Mouse (Mus musculus) frontal cortex, postnatal 14 days (tissue): ENCODE measurements around the gene Fbxl20.
"Not testable (repeated sequence)": the region's sequence is repeated elsewhere in the genome, so short reads cannot be mapped to it uniquely, and the experiment has no call there.

ENCODE experiments used
- DNase-seq, 2 experiments: peaks; one replicate each; pipeline ENCODE4 v3.0.0; 2022; ENCODE audit warnings: low spot score in 2 of 2

The Fbxl20 gene

DNA sequence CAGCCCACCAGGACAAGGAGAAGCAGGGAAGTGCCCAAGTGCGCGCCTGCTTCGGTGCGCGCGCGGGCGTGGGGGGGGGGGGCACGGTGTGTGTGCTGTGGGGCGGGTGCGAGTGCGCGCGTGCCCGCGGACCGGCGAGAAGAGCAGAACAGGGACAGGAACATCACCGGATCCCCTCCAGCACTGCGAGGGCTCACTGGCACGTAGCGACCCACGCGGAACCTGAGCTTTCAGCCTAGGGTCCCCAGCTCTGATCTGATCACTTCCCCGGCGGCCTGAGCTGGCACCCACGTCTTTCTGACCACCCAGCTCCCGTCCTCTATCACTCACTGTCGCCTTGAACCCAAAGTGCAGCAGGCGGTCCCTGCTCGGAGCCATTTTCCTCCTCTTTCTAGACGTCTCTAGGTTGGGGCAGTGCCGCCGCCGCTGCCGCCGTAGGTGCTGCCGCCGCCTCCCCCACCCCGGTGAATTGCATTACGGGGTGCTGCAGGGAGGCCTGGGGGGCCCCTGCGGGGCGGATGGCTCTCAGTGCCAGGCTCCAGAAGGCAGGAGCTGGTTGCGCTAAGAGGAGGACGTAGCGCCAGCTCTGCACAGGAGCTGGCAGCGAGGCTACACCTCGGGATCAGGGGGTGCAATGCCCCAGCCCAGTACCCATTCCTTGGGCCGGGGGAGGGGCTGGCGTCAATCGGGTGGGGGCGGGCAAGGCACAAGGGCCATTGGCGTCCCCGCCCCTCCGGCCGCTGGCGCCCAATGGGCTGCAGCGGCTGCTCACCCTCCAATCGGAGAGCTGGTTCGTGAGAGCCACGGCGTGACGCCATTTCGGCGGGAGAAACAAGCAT, at the start of gene Fbxl20:
Gene Fbxl20, minus strand, starts transcription at position 618 of the 839 bp plus-strand sequence.
- DNase-seq, result peak; percentile 84 to 90

DNA sequence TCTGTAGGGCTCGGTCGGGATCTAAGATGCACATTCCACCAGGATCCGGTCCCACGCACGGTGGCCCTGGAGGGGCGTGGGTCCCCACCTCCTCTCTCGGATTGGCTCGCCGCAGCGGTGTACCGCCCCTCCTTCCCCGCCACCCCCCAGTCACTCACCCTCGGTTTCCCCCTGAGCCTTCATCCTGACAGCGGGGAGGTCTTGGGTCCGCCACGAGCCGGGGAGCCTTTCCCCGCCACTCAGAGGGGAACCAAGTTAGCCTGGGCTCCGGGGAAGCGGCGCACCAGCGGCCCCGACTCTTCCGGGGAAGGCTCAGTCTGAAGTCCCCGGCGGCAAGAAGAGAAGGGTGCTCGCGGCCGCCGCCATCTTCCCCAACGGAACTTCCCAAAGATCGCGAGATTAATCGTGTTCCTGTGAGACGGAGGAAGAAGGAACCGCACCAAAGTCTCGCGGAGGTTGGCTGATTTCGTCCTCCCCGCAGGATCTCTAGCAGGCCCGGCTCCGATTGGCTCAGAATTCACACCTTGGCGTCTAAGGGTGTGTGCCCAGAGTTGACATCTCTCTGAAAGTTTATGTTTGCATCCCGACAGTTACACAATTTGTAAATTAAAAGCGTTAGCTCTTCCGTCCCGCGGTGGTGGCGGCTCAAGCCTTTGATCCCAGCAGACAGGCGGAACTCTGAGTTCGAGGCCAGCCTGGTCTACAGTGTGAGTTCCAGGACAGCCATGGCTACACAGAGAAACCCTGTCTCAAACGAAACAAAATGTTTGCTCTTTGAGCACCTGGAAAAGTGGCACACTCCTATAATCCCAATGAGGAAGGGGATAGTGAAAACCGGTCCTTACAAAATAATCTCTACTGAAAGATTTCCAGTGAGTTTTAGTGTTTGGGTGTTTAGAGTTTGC, 43.0 kb upstream of the Fbxl20 start, which contains the start of gene Med1:
Gene Med1, minus strand, starts transcription at position 393 of the 905 bp plus-strand sequence.
- DNase-seq, result peak; percentile 86 to 89

DNA sequence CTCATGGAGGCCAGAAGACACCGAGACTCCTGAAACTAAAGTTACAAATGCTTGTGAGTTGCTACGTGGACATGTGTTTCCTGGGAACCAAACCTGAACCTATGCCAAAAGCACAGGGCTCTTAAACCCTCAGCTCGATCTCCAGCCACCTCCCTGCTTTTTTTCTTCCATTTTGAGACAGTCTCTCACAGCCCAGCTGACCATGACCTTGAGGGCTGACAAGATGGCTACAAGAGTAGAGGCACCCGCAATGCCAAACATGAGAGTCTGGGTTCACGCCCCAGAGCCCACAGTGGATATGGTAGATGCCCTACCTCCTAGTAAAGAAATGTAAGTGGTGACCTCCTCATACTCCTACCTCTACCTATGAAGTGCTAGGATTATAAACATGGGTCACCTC, 40.6 kb upstream of the Fbxl20 start:
- DNase-seq, result no peak

DNA sequence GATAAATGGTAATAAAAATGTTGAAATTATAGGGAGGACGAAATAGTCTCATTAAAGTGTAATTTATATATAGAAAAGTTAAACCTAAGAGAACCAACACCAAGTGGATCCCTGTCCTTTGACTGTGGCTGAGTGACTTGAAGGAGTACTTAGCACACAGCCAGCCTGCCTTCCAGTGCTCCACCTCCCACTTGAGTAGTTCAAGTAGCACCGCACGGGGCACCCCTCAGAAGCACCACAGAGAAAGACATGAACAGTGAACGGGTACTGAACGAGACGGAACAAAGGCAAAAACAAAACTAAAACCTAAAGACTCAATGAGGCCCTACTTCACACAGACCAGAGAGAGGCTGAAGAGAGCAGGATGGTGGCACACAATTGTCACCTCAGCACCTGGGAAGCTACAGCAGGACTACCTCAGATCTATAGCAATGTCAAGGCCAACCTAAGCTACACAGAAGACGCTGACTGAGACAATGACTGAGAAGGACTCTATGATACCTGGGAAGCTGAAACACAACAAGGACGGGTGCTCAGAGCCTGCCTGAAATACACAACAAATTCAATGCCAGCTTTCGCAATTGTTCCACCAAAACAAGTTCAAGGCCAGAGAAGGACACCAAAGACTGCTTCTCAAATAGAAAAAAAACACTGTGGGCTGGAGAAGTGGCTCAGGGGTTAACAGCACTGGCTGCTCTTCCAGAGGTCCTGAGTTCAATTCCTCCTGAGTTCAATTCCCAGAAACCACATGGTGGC, 37.6 kb upstream of the Fbxl20 start:
- no peak for DNase-seq

DNA sequence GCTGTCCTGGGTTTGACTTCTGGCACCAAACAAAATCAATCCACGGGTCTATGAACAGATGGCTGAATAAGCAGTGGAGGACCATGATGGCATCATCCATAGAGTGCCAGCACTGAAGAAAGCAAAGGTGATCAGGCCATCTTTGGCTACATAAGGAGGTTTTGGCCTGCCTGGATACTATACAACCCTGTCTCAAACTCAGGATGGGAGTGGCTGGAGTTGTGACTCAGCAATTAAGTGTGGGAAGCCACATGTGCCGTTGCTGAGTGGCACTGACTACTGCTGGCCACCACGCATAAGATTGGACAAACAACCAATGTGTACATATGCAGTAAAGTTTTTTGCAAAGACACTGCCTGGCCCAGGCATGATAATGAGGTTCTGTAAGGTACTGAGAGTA, 31.9 kb upstream of the Fbxl20 start:
- DNase-seq, result not testable (repeated sequence)

DNA sequence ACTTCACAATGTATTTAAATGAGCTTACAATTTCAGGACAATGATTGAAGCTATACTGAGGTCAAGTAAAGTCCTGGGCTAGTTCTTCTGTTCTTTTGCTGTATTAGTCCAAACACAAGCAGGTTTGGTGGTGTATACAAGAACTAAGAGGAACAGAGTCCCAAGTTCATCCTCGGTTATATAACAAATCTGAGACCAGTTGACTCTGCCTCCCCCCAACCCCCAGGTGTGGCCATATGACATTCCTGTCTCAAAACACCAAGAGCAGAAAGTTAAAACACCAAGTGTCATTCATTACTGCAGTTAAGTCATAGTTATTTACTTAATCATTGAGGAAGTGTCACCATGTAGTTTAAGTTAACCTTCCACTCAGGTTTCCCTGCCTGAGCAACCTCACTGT, 18.2 kb upstream of the Fbxl20 start:
- DNase-seq, result no peak

DNA sequence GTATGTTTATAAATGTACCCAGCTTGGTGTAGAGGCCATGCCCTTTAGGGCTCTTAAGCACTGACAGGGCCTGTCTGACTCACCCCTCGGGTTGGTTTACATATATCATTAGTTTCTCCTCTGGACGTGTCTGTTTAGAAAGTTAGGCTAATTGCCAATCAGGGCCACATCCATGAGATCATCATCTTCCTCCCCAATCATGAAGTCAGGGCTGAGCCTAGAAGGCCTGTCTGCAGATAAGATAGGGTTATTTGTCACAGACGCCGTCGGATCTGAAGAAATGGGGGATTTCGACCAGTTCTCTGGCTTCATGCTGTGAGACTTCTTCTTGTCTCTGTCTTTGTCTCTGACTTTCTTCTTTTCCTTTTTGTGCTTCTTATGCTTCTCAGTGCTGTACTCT, 4.9 kb upstream of the Fbxl20 start:
- DNase-seq, result no peak

DNA sequence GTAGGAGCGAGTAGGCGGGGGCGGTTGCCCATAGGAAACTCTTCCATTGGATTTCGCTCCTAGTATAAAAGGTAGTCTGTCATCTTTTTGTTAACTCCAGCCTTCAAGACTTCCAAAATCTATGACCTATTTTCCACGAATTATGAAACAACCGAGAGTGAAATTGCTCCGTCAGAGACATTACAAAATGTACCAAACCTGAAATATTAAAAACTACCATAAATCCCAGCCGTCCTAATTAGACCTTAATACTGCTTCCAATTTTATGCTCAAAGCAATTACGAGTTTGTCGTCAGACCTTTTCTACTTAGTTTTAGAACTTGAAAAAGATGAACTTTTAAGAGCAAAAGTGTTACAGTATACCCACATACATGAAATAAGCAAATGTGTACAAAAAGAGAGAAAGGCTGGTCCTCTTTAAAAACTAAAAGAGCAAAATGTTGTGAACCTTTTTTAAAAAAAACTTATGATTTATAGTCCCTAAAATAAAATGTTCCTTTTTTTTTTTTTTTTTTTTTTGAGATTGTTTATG, 488 bp upstream of the Fbxl20 start:
- DNase-seq, result no peak

DNA sequence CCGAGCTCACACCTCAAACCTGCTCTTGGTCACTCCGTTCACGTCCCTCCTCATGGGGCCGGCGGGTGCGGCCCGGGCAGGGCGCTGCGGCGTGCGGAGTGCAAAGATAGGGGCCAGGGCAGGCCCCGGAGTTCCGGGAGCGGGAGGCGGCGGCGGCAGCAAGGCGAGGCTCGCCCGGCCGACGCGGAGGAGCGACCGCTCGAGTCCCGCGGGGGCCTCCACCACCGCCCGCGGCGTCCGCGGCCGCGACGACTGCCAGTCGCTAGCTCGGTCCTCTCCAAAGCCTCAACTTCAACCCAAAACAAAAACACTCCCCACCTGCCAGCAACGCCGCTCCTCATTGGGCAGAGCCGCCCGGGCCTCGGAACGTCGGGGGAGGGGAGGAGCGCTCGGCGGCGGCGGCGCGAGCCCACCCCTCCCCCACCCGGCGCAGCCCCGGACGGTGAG, 876 bp downstream of the Fbxl20 start:
- peak; percentile 83 to 86 for DNase-seq

DNA sequence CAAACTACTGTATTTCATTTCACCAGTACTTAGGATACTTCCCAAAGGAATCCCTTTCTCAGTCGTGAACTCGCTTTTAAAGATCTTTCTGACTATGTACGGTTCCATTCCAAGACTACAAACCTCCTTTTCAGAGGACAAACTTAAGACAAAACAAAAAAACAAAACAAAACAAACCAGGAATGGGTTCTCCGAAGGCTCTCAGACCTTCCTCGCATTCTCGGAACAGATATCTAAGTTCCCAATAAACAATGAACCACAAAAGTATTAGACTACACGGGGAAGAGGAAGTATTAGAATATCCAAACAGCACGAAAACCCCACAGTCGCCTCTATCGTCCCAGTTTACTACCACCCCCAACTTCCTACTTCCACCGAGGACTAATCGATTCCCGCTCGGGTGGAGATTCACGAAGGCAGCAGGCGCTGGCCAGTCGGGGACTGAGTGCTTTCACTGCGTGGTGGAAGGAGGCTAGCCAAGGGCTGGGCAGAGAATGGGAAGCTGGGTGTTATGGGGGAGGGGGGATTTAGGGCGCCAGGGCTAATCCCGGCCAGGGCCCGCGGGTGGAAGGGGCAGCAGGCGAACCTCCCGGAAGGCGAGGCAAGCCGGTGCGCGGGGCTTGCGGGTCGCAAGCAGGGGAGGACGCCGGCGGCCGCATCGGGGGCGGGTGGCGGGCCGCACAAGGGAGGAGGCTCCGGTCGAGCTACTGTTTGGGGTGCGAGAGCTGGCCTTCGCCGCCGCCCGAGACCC, 1.5 kb downstream of the Fbxl20 start:
- DNase-seq, result peak in 1 of 2 experiments; percentile 11

DNA sequence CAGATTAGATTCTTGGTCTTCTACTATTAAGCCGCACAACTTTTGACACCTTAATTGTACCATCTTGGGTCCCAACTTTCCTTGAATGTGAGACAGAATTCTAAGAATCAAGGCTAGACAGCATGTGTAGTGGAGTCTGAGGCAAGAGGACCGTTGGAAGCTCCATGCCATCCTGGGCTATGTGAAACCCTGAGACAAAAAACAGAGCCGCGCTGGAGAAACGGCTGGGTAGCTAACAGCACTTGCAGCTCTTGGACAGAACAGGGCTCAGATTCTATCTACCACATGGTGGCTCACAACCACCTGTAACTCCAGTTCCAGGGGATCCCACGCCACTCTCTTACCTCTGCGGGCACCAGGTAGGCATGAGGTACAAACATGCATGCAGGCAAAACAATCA, 4.3 kb downstream of the Fbxl20 start:
- DNase-seq, result no peak

DNA sequence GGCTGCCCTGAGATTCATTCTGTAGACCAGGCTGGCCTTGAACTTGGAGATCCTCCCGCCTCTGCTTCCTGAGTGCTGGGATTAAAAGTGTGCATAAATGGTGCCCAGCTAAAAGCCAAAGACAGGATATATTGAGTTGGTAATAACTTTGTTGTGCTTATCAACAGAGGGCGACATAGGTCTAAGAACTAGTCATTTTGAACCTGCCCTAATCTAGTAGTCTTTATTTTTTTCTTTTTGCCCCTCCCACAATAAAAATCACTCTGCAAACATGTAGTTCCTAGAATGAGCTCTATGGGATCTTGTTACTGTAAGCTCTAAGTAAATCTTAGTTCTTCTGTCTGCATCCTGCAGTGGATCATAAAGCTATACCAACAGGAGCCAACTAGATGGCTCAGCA, 7.7 kb downstream of the Fbxl20 start:
- no peak for DNase-seq

DNA sequence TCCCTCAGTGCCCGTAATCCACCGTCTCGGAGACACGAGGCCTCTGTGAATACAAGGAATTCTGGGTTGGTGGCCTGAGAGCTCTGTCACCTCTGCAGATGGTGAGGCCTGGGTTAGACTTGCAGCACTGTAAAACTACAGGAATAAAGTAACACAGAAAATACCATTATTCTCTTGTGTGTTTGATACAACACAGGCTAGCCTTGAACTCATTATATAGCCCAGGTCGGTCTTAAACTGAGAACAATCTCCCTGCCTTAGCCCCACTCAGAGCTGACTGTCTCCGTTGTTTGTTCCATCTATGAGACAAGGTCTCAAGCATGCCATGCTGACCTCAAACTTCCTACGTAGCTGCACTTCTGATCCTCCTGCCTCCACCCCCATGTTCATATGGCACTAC, 11.3 kb downstream of the Fbxl20 start:
- DNase-seq, result no peak

DNA sequence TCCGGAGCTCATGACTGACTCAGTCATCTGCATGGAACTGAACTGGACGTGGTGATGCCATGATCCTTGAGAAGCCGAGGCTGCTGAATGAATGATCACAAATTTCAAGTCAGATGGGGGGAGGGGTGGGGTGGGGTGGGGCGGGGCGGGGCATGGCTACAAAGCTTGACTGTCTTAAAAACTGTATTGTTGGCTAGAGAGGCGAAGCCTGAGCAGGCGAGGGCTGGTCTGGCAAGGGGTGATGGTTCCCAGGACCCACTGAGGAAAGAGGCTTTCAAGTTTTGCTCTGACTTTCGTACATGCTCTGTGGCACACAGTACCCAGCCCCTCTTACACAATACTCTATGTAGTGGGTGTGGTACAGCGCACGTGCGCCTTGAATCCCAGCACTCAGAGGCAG, 12.4 kb downstream of the Fbxl20 start:
- no peak for DNase-seq

DNA sequence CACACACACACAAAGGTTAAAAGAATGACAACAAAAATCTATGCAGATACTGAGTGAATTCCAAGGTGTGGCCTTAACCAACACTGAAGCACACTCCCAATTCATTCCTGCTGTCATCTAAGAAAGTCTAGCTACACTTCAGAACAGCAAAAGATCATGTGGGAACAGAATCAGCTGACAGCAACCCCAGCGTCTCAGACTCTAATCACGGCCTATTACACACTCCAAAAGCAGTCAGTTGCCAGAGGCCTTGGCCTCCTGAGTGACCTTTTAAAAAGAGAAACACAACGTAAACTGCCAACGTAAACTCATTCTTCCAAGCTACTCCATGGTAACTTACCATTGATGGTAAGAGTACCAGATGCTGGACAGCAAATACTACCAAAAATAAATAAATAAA, 15.3 kb downstream of the Fbxl20 start:
- DNase-seq, result no peak

DNA sequence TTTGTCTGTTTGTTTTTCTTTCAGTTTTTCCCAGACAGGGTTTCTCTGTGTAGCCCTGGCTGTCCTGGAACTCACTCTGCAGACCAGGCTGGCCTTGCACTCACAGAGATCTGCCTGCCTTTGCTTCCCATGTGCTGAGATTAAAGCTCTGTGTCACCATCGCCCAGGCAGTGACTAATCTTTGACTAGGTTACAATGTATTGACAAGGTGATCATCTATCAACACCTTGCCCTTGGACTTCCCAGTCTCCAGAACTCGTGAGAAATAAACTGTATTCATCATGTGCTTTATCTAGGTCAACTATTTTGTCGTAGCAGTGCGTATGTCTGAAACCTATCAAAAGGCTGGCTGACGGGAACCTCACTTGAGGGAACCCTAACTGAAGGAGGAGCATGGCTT, 26.8 kb downstream of the Fbxl20 start:
- no peak for DNase-seq

DNA sequence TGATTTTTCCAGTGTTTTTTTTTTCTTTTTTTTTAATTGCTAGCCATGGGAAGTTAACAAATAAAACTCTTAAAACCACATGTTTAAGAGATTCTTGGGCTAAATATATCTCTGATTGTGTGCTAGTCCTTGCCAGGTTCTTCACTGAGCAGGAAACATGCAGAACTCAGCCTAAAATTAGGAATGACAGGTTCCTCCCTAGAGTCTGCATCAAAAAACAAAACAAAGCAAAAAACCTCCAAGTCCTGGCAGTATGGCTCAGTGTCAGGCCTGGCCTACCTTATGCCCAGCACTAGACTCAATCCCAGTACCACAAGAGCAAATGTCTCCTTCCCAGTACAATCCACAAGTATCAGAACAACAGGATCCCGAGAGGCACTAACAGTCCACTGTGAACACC, 35.8 kb downstream of the Fbxl20 start:
- DNase-seq, result no peak

DNA sequence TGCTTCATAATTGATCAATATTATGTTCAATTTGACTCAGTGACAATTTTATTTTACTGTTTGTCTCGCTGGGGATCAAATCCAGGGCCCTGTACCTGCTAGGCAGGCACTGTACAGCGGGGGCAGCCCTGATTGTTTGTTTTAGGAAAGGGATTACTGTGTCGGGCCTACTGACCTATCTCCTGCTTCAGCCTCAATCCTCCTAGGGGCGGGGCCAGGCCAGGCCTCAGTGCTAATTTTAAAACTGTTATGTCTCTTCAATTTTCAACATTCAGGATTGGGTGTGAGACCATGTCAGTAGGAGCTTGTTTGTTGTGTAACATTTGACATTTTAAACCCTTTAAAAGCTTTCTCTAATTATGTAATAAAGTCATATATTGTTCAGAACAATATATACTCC, 36.7 kb downstream of the Fbxl20 start:
- no peak for DNase-seq

DNA sequence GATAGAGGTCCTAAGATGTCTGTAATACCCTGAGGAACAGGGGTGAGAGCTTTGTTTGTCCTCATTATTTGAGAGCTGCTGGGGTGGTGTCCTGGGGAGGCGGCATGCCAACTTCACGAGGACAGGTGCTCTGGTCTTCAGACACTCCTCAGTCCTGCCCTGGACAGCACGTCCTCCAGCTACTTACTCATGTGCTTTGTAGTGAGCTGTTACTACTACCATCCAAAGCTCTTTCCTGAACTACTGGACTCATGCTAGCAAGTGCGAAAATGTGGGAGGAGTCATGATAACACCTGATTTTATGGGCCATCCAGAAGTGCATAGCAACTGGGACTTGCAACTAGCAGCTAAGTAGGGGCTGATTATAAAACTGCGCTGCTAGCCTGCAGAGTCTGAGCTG, 40.5 kb downstream of the Fbxl20 start:
- DNase-seq, result no peak

DNA sequence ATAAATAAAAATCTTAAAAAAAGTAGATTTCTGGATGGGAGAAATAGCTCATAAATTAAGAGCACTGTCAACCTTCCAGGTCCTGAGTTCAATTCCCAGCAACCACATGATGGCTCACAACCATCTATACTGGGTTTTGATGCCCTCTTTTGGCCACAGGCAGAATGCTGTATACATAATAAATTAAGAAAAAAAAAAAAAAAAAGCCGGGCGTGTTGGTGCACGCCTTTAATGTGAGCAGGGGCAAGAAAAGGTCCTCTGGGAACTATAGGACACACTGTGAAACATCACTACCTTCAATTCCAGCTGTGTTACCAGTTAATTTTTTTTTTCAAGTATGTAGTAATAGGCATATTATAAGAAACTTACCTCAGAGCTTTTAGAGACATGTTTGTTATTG, 48.9 kb downstream of the Fbxl20 start:
- DNase-seq, result no peak

DNA sequence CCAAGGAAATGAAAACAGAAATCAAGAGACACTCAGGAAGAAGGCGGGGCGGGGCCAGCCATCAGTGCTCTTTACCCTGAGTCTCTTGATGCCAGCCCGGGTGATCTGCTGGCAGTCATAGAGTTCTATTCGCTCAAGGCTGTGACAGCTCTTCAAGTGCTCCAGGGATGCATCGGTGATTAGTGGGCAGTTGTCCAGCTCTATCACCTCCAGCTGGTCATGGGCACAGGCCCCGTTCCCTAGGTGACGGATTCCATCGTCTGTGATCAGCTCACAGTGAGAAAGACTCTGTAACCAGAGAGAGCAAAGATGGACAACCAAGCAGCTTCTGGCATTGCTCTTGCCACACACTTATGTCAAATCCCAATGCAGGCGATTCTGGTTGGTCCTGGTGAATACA, 59.6 kb downstream of the Fbxl20 start:
- no peak for DNase-seq
